Mouse (Mus musculus) yolk sac, embryonic 10.5 days (tissue): ENCODE measurements around the gene Acsbg1.
"Not testable (repeated sequence)": the region's sequence is repeated elsewhere in the genome, so short reads cannot be mapped to it uniquely, and the experiment has no call there.

ENCODE experiments used
- DNase-seq: peaks from one replicate; pipeline ENCODE4 v3.0.0-alpha.2; 2017; ENCODE audit warnings: low spot score

The Acsbg1 gene

DNA sequence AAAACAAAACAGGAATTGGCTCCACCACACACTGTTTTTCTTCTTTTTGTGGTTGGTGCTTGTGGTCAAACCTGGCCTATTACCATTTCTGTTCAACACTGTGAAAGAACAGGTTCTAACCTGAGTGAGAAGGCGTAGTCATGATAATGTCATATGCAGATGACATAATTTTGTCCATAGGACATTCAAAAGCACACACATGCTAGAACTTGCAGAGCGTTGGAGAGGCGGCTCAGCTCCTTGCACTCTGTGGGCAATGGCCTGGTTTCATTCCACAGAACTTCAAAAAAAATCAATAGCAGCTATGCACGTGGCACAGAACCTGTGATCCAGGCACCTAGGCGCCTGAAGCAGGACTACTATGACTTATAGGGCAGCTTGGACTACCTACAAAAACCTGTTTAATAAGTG lies 48.9 kb downstream of the Acsbg1 start:
- no peak for DNase-seq

DNA sequence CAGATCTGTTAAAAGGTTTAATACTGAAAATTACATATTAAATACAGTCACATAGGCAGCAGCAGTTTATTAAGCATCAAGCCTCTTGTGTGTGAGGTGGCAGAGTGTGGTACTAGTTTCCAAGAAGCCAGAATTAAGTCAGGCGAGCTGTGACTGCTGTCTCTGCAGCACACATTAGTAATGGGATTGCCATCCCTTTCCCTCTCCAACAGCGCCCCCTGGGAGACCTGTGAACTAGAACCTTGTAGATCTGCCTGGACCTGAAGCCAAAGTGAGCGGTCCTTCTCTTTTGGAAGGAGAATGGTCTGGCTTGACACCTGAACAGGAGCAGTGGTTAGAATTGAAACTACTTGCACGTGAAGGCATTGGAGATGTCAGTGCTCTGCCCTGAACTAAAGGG lies 56.8 kb downstream of the Acsbg1 start:
- DNase-seq, result peak; percentile 31

DNA sequence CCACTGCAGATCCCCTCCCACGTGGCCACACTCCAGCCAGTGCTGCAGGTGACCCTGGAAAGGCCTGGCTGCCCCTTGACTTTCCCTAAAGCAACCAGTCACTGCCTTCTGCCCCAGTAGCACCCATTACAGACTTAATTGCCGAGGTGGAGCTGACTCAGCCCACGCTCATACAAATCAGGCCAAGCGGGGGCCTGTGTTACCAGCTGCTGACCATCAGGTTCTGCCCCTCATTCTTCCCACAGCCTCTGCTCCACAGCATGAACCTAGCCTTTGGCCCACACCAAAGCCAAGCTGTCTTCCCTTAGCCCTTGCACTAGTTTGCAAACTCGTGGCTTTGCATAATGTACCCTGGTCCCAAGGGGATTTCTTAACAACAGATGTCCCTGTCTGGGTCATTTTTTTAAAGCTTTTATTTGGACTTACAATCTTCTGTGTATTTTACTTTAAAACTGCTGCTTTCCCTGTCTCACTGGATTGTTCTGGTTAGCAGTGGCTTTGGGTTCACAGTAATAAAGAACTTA lies 57.5 kb downstream of the Acsbg1 start:
- no peak for DNase-seq

DNA sequence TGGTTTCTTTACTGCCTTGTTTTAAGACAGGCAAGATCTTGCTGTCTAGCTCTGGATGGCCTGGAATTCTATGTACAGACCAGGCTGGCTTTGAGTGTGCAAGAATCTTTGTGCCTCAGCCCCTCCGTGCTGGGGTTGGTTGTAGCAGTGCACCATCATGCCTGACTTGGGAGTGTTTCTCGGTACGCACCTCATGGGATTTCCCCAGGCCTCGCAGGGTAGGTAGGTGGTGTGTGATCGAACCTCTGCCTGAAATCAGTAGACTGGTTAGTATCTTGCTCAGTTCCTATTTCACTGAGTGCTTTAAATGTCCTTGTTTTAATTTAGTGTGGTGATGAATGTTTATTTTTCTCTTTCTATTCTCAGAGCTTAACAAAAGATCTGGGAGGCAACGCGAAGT lies 58.8 kb downstream of the Acsbg1 start:
- DNase-seq, result no peak

DNA sequence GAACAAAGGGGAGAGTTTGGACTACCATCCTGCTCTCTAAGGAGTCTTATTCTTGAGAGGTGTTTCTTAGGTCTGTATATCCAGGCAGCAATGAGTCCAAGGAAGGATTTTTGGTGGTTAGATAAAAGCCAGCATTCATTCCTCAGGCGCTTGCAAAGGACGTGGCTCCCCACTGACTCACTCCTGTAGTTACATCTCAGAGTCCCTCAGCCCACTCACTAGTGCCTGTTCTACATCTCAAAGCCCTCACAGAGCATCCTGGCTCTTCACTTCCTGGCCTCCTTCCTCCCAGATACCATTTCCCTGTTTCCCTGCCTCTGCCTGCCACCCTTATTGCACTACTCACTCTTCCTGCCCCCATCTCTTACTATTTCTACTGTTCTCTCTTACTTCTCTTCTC lies 59.3 kb downstream of the Acsbg1 start:
- DNase-seq, result no peak

DNA sequence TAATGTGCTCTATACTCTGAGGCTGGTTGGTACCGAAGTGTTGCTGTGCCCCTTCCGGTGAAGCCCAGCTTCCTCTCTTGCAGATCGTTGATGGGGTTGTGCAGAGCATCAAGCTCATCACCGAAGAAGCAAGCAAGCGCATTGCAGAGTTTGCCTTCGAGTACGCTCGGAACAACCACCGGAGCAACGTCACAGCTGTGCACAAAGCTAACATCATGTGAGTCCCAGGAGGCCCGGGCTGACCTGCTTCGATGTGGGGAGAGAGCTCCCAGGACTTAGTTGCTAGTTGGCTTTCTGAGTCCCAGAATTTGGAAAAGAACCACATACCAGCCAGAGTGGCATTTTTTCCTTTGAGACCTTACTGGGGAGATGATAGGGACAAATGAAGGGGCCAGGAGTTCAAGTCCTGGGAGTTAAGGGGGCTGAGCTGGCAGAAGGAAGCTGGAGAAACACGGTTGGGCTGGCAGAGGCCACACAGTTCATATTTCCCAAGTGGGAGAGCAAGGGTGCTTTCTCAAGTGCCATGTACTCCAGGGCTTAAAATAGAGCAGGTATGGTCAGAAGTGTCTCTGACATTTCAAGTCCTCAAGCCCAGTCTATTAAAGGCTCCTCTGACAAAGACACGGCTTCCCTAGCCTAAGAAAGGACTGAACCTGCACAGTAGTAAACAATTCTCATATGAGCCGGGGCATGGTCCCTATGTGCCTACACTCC lies 64.8 kb downstream of the Acsbg1 start:
- no peak for DNase-seq

DNA sequence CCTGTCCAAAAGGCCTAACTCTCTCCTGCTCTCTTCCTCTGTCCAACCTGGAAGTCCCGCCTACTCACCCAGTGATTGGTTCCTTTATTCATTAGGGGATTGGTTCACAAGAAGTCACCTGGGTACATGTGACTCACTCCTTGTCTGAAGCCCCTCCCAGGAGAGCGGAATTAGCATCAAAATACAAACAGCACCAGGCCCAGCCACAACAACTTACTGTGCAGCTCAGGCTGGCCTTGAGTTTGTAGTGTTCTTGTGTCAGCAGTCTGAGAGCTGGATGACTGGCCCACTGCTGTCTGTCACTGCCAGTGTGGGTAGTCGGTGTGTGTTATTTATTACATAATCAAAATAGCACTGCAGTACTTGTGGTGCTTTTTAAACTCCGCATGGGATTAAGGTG lies 68.0 kb downstream of the Acsbg1 start:
- DNase-seq, result not testable (repeated sequence)

DNA sequence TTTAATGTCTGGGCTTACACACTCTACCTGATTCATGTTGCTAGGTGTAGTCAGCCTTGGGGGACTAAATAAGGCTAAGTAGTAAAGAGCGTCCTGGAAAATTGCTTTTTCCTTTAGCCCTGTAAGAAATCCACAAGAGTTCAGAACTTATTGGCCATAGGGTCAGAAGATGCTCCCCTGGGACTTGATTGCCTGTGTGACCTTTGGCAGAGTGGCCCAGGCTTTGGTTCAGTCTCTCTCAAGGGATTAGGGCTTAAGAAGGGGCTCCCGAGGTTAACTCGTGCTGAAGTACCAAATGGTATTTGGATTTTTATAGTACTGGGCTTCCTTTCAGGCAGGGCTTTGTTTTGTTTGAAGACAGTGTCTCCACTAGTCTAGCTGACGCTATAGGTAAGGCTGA lies 73.8 kb downstream of the Acsbg1 start:
- no peak for DNase-seq

DNA sequence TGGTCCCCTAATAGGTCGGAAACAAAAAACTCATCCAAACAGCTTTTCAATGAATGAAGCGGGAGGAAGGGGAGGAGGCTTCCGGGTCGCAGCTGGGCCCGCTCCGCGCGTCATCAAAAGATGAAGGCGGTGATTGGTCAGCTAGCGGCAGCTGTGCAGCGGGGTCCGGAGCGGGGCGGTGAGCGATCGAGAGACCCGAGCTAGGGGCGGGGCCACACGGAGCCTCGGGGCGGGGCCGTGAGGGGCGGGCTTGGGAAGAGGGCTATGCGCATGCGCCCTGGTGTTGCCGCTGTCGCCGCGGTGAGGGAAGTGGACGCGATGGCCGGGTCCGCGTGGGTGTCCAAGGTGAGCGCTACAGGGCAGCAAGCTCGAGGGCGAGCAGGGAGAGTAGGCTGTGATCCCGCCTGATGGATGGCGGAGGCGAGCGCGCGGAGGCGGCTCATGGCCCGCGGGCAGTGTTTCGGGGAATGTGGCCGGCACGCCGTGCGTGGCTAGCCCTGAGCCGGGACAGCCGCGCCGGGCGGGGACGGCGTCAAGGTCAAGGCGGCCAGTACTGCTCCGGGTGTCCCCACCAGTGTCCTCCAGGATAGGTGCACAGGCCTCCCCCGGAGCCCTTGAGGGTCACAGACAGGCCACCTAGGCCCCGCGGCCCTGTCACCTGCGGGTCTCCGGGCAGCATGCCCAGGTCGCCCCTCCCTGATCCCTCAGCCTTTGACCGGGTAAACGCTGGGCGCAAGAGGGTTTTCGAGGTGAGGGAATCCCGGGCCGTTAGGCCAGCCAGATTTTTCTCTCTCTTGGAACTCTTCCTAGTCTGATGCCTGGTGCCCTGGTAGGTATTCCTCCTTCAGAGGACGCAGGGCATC lies 75.2 kb downstream of the Acsbg1 start, which contains the start of gene Idh3a:
Gene Idh3a (plus strand): TSS at position 136 of the 863 bp plus-strand sequence.
- peak; percentile 98 for DNase-seq

DNA sequence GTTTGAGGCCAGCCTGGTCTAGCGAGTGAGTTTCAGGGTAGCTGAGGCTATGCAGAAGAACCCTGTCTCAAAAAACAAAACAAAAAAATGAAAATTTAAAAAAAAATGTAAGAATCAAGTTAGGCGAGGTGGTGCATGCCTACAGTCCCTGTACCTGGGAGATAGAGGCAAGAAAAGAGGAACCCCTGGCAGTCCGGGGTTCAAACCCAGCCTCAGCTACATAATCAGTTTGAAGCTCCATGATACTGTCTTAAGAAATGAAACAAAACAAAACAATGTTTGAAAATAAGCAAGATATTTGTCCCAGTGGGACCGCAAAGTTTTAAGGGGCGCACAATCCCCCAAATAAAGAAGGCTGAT lies 75.9 kb downstream of the Acsbg1 start:
- no peak for DNase-seq

DNA sequence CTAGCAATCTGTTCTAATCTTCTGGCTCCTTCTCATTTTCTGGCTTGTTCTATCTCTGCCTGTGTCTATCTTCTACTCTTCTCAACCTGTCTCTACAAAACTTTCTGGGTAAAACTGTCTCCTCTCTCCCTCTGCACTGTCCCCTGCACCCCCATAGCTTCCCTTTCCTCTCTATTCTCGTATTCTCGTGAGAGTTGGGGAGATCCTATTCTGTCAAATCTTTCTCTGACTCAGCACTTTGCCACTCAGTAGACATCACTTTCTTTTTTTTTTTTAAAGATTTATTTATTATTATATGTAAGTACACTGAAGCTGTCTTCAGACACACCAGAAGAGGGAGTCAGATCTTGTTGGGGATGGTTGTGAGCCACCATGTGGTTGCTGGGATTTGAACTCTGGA lies 77.5 kb downstream of the Acsbg1 start:
- not testable (repeated sequence) for DNase-seq

DNA sequence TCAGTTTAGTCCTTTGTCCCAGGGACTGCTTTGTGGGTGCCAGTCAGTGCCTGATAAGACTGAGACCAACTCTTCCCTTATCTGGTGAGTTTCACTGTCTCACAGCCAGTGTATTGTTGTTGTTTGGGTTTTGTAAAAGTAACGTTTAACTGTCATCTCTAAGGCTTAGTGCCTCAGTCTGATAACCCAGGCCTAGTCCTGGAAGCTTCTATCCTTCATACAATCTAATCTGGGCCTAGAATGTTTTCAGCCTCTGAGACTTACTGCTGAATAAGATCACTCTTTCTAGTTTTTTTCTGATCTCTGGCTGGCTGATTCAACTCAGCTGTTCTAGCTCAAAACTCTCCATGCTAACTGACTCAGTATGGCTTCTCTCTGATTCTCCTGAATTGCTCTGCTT lies 78.0 kb downstream of the Acsbg1 start:
- DNase-seq, result no peak

DNA sequence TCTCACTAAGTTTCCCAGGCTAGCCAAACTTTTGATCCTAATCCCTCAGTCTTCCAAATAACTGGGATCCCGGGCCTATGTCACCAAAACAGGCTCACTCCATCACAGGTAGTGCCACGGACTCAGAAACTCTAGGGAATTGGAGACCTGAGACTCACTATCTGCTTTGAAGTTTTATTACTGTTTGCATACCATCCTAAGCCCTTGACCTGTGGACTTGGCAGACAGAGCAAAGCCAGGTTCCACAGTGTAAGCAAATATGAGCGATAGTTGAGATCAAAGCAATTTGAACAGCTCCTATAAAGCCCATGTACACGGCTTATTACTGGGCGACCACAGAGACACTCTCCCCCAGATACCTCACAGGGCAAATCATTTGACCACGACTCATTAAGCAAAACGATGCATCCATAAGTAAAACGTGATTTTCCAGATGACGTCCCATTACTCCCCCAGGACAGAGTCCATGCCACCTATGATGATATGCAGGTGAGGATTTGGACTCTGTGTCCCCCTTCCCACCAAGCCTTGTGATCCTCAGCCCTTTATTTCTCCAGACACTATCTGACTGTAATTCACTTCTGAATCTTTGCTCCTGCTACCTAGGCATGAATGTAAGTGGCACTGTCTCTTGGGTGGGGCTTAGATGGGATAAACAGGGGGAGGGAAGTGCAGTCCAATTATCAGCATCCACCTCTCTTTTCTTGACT lies 90.4 kb downstream of the Acsbg1 start:
- DNase-seq, result no peak

DNA sequence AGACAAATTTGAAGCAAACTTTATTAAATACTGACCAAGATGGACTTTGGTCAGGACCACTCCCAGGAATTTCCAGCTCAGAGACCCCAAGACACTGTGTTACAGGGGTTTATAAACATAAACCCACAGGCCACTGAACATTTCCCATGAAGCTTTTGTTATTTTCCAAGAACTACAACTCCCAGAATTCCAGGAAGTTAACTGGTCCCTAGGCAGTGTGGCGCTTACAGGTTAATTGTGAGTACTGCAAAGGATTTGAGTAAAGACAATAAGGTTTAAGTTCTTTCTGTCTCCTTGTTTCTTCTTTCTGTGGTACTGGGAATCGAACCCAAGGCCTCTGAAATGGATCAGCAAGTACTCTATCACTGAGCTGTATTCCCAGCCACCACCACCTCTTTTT lies 92.9 kb downstream of the Acsbg1 start:
- DNase-seq, result no peak

DNA sequence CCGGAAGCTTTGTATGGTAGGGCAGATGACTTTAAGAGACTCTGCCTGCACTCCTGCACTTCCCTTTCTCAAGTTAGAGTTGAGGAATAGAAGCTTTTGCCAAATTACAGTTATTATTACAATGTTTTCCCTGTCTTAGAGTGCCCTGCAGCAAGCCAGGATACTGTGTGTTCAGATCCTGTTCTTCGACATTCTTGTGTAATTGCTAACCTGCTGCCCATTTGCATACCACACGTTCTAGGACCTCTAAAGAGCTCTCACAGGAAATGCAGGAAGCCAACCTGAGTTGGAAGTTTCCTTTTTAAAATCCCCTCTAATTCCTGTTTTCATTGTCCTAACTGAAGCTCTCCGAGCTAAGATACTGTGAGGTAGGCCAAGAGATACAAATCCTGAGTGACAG lies 94.7 kb downstream of the Acsbg1 start:
- no peak for DNase-seq

DNA sequence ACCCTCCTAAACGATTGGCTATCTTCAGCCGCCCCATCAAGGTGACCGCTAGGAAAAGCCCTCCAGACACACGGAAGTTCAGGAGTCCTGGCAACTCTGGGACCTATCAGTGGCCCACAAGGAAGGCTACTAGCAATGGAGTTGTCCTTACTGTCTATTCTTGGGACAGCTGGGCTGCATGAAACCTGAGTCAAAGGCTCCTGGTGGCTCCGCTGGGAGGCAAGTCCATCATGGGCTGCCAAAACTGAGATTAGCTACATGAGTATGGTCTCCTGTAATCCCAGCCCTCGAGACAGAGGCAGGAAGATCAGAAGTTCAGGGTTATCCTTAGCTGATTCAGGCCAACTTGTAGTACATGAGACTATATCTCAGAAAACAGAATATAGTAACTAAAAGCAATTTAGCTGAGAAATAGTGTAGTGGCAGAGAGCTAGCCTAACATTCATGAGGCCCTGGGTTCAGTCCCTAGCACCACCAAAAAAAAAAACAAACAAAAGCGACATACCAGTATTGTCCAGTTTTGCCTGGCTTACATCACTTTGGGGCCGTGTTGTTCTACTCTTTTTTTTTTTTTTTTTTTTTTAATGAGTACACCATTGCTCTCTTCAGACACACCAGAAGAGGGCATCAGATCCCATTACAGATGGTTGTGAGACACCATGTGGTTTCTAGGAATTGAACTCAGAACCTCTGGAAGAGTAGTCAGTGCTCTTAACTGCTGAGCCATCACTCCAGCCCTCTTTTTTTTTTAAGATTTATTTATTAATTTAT lies 100.7 kb downstream of the Acsbg1 start:
- DNase-seq, result no peak

DNA sequence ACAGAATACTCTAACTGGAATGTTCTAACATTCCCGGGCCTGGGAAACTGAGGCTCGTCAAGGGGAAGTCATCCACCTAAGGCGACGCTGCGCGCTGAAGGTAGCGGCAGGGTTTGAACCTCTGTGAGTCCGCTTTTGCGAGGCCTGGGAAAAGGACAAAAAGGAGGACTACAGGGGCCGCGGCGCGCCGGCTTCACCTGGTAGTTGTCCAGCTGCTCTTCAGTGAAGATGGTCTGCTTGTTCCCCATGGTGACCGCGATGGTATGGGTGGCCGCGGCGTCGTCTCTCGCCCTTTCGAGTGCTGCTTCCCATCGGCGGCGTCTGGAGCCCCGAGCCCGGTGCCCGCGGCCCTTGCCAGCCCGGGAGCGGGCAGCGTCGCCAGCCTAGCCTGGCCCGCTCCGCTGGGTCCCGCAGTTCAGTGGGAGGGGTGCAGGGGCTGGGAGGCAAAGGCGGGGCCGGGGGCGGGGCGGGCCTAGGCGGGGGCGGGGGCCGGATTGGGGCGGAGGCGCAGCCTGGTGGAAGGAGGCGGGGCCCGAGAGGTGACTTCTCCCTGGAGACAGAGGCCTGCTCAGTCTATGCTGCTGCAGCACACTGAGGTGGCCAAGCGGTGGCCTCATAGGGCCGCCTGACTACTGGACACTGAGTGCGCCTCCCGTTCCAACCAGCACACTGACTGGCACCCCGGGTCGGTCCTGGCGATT lies 101.7 kb downstream of the Acsbg1 start, which contains the start of gene Cib2:
Gene Cib2 (minus strand): TSS at position 448 of the 701 bp plus-strand sequence.
- peak; percentile 90 for DNase-seq

DNA sequence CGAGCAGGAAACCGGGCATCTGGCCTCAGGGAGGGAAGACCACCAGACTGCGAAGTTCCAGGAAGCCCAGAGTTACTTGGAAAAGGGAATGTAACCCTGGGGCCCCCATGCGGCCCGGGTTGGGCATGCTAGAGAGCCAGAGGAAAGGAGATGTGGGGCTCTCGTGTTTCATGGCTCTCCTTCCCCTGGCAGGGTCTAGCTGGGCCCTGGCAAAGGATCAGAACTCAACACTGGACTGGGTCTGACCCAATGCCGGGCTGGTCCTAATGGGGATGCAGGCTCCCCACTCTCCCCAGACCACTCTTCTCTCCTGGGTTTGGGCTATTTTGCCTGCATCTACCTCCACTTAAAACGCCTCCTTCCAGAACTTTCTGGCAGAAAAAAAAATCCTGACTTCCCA lies 102.9 kb downstream of the Acsbg1 start:
- DNase-seq, result no peak

DNA sequence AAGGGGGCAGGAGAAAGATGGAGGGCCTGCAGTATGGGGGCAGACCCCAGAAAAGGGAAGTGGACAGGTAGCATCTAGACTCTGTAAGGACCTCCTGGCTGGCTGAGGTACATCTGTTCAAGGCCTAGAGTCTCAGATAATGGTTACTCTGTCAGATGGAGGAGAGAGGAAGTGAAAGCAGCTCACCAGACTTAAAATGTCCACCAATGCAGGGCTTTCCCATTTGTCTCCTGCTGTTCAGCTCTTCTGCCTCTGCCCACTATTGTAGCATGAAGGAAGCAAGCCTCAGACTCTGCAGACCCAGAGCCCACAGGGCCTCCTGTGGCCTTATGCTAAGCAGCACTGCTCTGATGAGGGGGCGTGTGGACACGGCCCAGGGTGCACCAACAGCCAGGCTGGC lies 106.6 kb downstream of the Acsbg1 start:
- DNase-seq, result no peak
